Mouse (Mus musculus): ENCODE data around the gene Igf1r. TPM values are rescaled to one million over a fixed set of nuclear protein-coding genes. Genes with fewer than 3 reads are reported as not detected.

Igf1r gene
- total RNA-seq, 2 experiments from 2014 or later, result 52.7 to 54.3 TPM

- TF ChIP-seq CTCF (IDR thresholded peaks at IDR 0.05), result no peak
- DNase-seq (ENCODE audit: extremely low spot score in 1 of 2, low spot score in 2 of 2), result no peak
- intact Hi-C loops (cut with DNase I), result loop anchor here (5.0 kb wide), 1 partner anchor 288 kb away; no protein-coding TSS in a partner anchor
- no peak overlapping the region for H3K4me3 ChIP-seq
- no peak overlapping the region for H3K27ac ChIP-seq
Observed at GRCm38 (mm10) chr7:67960701-67961100, 8.1 kb downstream of the Igf1r start.

GRCm38 (mm10) chr7:67961567-67962267 is 9.1 kb downstream of the Igf1r start:
- peak; percentile 75 to 83 for DNase-seq (ENCODE audit: extremely low spot score in 1 of 2, low spot score in 2 of 2)
- no peak overlapping the region for H3K27ac ChIP-seq
- peak; percentile 83 for TF ChIP-seq CTCF (IDR thresholded peaks at IDR 0.05)
- H3K4me3 ChIP-seq, result no peak overlapping the region
- intact Hi-C loops (cut with DNase I), result loop anchor here (5.0 kb wide), 1 partner anchor 289 kb away; no protein-coding TSS in a partner anchor

GRCm38 (mm10) chr7:67963691-67964090 is 11.1 kb downstream of the Igf1r start:
- Histone ChIP-seq H3K4me3 (no peak overlapping the region), H3K27ac (no peak overlapping the region)
- TF ChIP-seq CTCF (IDR thresholded peaks at IDR 0.05), result no peak
- intact Hi-C loops (cut with DNase I), result loop anchor here (5.0 kb wide), 1 partner anchor 291 kb away; no protein-coding TSS in a partner anchor
- no peak for DNase-seq (ENCODE audit: extremely low spot score in 1 of 2, low spot score in 2 of 2)

- TF ChIP-seq CTCF (IDR thresholded peaks at IDR 0.05), result no peak
- Histone ChIP-seq H3K27ac (no peak overlapping the region), H3K4me3 (no peak overlapping the region)
- intact Hi-C loops (cut with DNase I), result no loop called here
- DNase-seq (ENCODE audit: extremely low spot score in 1 of 2, low spot score in 2 of 2), result no peak
Observed at GRCm38 (mm10) chr7:67968394-67968793, 15.8 kb downstream of the Igf1r start.

GRCm38 (mm10) chr7:67969076-67969475 is 16.4 kb downstream of the Igf1r start:
- intact Hi-C loops (cut with DNase I), result no loop called here
- Histone ChIP-seq H3K27ac (no peak overlapping the region), H3K4me3 (no peak overlapping the region)
- DNase-seq (ENCODE audit: extremely low spot score in 1 of 2, low spot score in 2 of 2), result no peak
- TF ChIP-seq CTCF (IDR thresholded peaks at IDR 0.05), result no peak

GRCm38 (mm10) chr7:67973180-67974014 is 20.8 kb downstream of the Igf1r start:
- no peak for DNase-seq (ENCODE audit: extremely low spot score in 1 of 2, low spot score in 2 of 2)
- intact Hi-C loops (cut with DNase I), result no loop called here
- TF ChIP-seq CTCF (IDR thresholded peaks at IDR 0.05), result no peak
- H3K27ac ChIP-seq, result peak overlapping the region; percentile 57
- no peak overlapping the region for H3K4me3 ChIP-seq

GRCm38 (mm10) chr7:67981956-67982355 is 29.3 kb downstream of the Igf1r start:
- no peak overlapping the region for H3K4me3 ChIP-seq
- intact Hi-C loops (cut with DNase I), result no loop called here
- DNase-seq (ENCODE audit: extremely low spot score in 1 of 2, low spot score in 2 of 2), result no peak
- TF ChIP-seq CTCF (IDR thresholded peaks at IDR 0.05), result no peak
- no peak overlapping the region for H3K27ac ChIP-seq

GRCm38 (mm10) chr7:67982809-67983208 is 30.2 kb downstream of the Igf1r start:
- TF ChIP-seq CTCF (IDR thresholded peaks at IDR 0.05), result no peak
- H3K4me3 ChIP-seq, result no peak overlapping the region
- H3K27ac ChIP-seq, result no peak overlapping the region
- intact Hi-C loops (cut with DNase I), result no loop called here
- no peak for DNase-seq (ENCODE audit: extremely low spot score in 1 of 2, low spot score in 2 of 2)

- no peak overlapping the region for H3K4me3 ChIP-seq
- no peak for DNase-seq (ENCODE audit: extremely low spot score in 1 of 2, low spot score in 2 of 2)
- intact Hi-C loops (cut with DNase I), result no loop called here
- H3K27ac ChIP-seq, result no peak overlapping the region
- no peak for TF ChIP-seq CTCF (IDR thresholded peaks at IDR 0.05)
Observed at GRCm38 (mm10) chr7:67983451-67983850, 30.8 kb downstream of the Igf1r start.

GRCm38 (mm10) chr7:67985003-67985416 is 32.4 kb downstream of the Igf1r start:
- intact Hi-C loops (cut with DNase I), result no loop called here
- Histone ChIP-seq H3K4me3 (no peak overlapping the region), H3K27ac (no peak overlapping the region)
- TF ChIP-seq CTCF (IDR thresholded peaks at IDR 0.05), result no peak
- no peak for DNase-seq (ENCODE audit: extremely low spot score in 1 of 2, low spot score in 2 of 2)

- intact Hi-C loops (cut with DNase I), result no loop called here
- Histone ChIP-seq H3K27ac (no peak overlapping the region), H3K4me3 (no peak overlapping the region)
- DNase-seq (ENCODE audit: extremely low spot score in 1 of 2, low spot score in 2 of 2), result no peak
- no peak; the same call in 1 of the 2 replicates for TF ChIP-seq CTCF (IDR thresholded peaks at IDR 0.05)
Observed at GRCm38 (mm10) chr7:67985511-67985910, 32.9 kb downstream of the Igf1r start.

- H3K27ac ChIP-seq, result no peak overlapping the region
- TF ChIP-seq CTCF (IDR thresholded peaks at IDR 0.05), result no peak
- no peak for DNase-seq (ENCODE audit: extremely low spot score in 1 of 2, low spot score in 2 of 2)
- no peak overlapping the region for H3K4me3 ChIP-seq
- intact Hi-C loops (cut with DNase I), result no loop called here
Observed at GRCm38 (mm10) chr7:67986277-67986676, 33.6 kb downstream of the Igf1r start.
